Mouse (Mus musculus) megakaryocyte-erythroid progenitor cell, adult 5-6 weeks (primary cell): ENCODE data around the gene Zfp952. TPM values are rescaled to one million over a fixed set of nuclear protein-coding genes. Genes with fewer than 3 reads are reported as not detected.

Experiments used
- total RNA-seq, 2 experiments: library from RNA; stranded (forward) in 1 of 2; stranded (reverse) in 1 of 2; fragments of 200-1000, 215-1000 nt in 1 of 2; fragments of >200 nt in 1 of 2; fragmentation: Nextera tagmentation in 1 of 2; gene quantifications; 2 replicates each; pipeline ENCODE4 v1.2.3; 2014 to 2017

The Zfp952 gene
- total RNA-seq, 2 experiments from 2014 or later: 4.1 to 7.5 TPM

Other genes starting within 250 kb of the Zfp952 start
- 33.5 and 53.2 TPM in 2 replicates for gene Zfp871, start 204.8 kb upstream of the Zfp952 start, total RNA-seq (2014; fragmentation: Nextera tagmentation)
- gene Zfp871, start 204.8 kb upstream of the Zfp952 start, total RNA-seq (2017): 18.9 and 29.5 TPM in 2 replicates
- gene Zfp811, start 183.2 kb upstream of the Zfp952 start, total RNA-seq (2014; fragmentation: Nextera tagmentation): not detected in 2 replicates
- 0.11 TPM in 1 of 2 replicates, not detected in the other for gene Zfp811, start 183.2 kb upstream of the Zfp952 start, total RNA-seq (2017)
- 3.6 and 4.4 TPM in 2 replicates for gene Zfp799, start 162.9 kb upstream of the Zfp952 start, total RNA-seq (2014; fragmentation: Nextera tagmentation)
- 1.5 and 6.1 TPM in 2 replicates for gene Zfp799, start 162.9 kb upstream of the Zfp952 start, total RNA-seq (2017)
- 6.9 and 7.6 TPM in 2 replicates for gene Zfp870, start 101.5 kb upstream of the Zfp952 start, total RNA-seq (2014; fragmentation: Nextera tagmentation)
- gene Zfp870, start 101.5 kb upstream of the Zfp952 start, total RNA-seq (2017): 1.1 and 6.5 TPM in 2 replicates
- not detected in 2 replicates for gene Cyp4f14, start 75.8 kb upstream of the Zfp952 start, total RNA-seq (2014; fragmentation: Nextera tagmentation)
- gene Cyp4f14, start 75.8 kb upstream of the Zfp952 start, total RNA-seq (2017): not detected in 2 replicates
- gene Cyp4f13, start 45.7 kb upstream of the Zfp952 start, total RNA-seq (2014; fragmentation: Nextera tagmentation): 14.4 and 19.2 TPM in 2 replicates
- gene Cyp4f13, start 45.7 kb upstream of the Zfp952 start, total RNA-seq (2017): 2.8 and 5.4 TPM in 2 replicates
- gene Zfp472, start 27.3 kb upstream of the Zfp952 start, total RNA-seq (2014; fragmentation: Nextera tagmentation): 13.4 and 16.8 TPM in 2 replicates
- gene Zfp472, start 27.3 kb upstream of the Zfp952 start, total RNA-seq (2017): 16.5 and 20.0 TPM in 2 replicates
- gene Zfp763, start 40.3 kb downstream of the Zfp952 start, total RNA-seq (2014; fragmentation: Nextera tagmentation): 6.6 and 12.2 TPM in 2 replicates
- gene Zfp763, start 40.3 kb downstream of the Zfp952 start, total RNA-seq (2017): 8.0 and 14.3 TPM in 2 replicates
- gene 4921501E09Rik, start 74.9 kb downstream of the Zfp952 start, total RNA-seq (2014; fragmentation: Nextera tagmentation): not detected in 2 replicates
- gene 4921501E09Rik, start 74.9 kb downstream of the Zfp952 start, total RNA-seq (2017): not detected in 2 replicates
- gene Zfp563, start 96.2 kb downstream of the Zfp952 start, total RNA-seq (2014; fragmentation: Nextera tagmentation): 3.7 and 5.2 TPM in 2 replicates
- 3.9 and 6.8 TPM in 2 replicates for gene Zfp563, start 96.2 kb downstream of the Zfp952 start, total RNA-seq (2017)
- not detected in 2 replicates for gene Morc2b, start 146.6 kb downstream of the Zfp952 start, total RNA-seq (2014; fragmentation: Nextera tagmentation)
- not detected in 2 replicates for gene Morc2b, start 146.6 kb downstream of the Zfp952 start, total RNA-seq (2017)
- gene Olfr55, start 175.3 kb downstream of the Zfp952 start, total RNA-seq (2014; fragmentation: Nextera tagmentation): not detected in 2 replicates
- not detected in 2 replicates for gene Olfr55, start 175.3 kb downstream of the Zfp952 start, total RNA-seq (2017)
- gene Olfr239, start 198.2 kb downstream of the Zfp952 start, total RNA-seq (2014; fragmentation: Nextera tagmentation): not detected in 2 replicates
- gene Olfr239, start 198.2 kb downstream of the Zfp952 start, total RNA-seq (2017): not detected in 2 replicates
- gene Olfr1564, start 228.6 kb downstream of the Zfp952 start, total RNA-seq (2014; fragmentation: Nextera tagmentation): not detected in 2 replicates
- gene Olfr1564, start 228.6 kb downstream of the Zfp952 start, total RNA-seq (2017): not detected in 2 replicates